Mouse (Mus musculus): Measurements from ENCODE around the gene Pla2g10. TPM values are rescaled to one million over a fixed set of nuclear protein-coding genes. Genes with fewer than 3 reads are reported as not detected.
A peak's percentile ranks its signal among the peaks of the same experiment; 100 is the strongest.

The Pla2g10 gene
- polyA plus RNA-seq, 1 experiment from 2014 or later = 0.26 TPM

DNA sequence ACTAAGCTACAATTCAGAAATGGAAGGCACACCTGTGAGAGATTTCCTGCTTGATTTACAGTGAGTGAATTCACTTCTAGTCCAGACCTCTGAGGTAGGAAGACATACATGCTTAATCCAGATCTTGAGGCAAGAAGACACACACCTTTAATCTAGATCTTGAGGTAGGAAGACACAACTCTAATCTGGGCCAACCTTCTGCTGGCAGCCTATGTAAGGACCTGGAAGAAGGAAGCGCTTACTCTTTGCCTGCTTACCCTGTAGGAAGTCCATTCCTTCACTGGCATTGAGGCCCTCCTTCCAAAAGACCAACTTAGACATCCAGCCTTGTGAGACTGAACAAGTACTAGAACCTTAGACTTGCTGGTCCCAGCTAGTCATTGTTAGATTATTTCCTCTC lies 61.5 kb downstream of the Pla2g10 start:
- H3K27ac ChIP-seq (ENCODE audit: low read length) = no peak overlapping the region
- H3K4me2 ChIP-seq (ENCODE audit: low read length) = no peak overlapping the region
- 88% methylated on average over 1 of the region's 1 CpGs for WGBS
- H3K27me3 ChIP-seq (ENCODE audit: control insufficient read depth, insufficient read depth, low read depth, low read length) = no peaks in the 10 kb centered on the region
- no peak overlapping the region for H3K9ac ChIP-seq (ENCODE audit: low read depth, low read length)
- no peaks in the 10 kb centered on the region for H3K36me3 ChIP-seq (ENCODE audit: control insufficient read depth, insufficient read depth, low read length)
- no peaks in the 10 kb centered on the region for H3K9me3 ChIP-seq (replicated peaks; ENCODE audit: control insufficient read depth, low read length, poor library complexity, severe bottlenecking)
- no peak overlapping the region for H3K4me3 ChIP-seq (ENCODE audit: low read depth, low read length)
- no peak for ATAC-seq
- peaks cover 20% of the 10 kb centered on the region for H3K4me1 ChIP-seq (ENCODE audit: control insufficient read depth, insufficient read depth, low read length)

GRCm38 (mm10) chr16:13668402-13669108 lies 62.2 kb downstream of the Pla2g10 start:
- Histone ChIP-seq H3K4me2 (ENCODE audit: low read length) (peak overlapping the region; percentile 67), H3K27me3 (ENCODE audit: control insufficient read depth, insufficient read depth, low read depth, low read length) (no peaks in the 10 kb centered on the region), H3K36me3 (ENCODE audit: control insufficient read depth, insufficient read depth, low read length) (no peaks in the 10 kb centered on the region), H3K4me1 (ENCODE audit: control insufficient read depth, insufficient read depth, low read length) (peaks cover 20% of the 10 kb centered on the region), H3K4me3 (ENCODE audit: low read depth, low read length) (peak overlapping the region; percentile 64), H3K9me3 (replicated peaks; ENCODE audit: control insufficient read depth, low read length, poor library complexity, severe bottlenecking) (no peaks in the 10 kb centered on the region), H3K9ac (ENCODE audit: low read depth, low read length) (peak overlapping the region; percentile 82), H3K27ac (ENCODE audit: low read length) (peak overlapping the region; percentile 81)
- ATAC-seq = no peak
- 81% methylated on average over 10 of the region's 10 CpGs for WGBS

DNA sequence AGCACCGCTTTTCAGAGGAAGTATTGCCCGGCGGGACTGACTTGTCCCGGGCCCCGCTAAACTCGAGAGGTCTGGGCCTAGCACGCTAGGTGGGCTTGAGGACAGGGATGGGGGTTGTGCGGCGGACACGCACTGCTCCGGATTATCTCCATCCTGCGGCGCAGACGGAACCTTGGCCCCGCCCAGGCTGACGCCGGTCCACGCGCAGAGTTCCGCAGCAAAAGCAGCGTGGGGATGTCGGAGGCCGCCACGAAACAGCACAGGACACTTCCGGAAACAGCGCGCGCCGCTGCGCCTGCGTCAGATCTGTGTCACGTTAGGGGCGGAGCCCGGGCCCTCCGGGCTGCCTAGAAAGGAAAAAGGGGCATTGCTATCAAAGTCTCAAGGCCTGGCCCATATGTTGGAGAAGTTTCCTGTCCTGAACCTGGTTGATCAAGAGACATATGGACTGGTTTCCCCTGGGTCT lies 62.9 kb downstream of the Pla2g10 start, which contains the start of gene Parn:
Gene Parn, minus strand, starts transcription at position 293 of the 466 bp plus-strand sequence.
- Histone ChIP-seq H3K9me3 (replicated peaks; ENCODE audit: control insufficient read depth, low read length, poor library complexity, severe bottlenecking) (no peaks in the 10 kb centered on the region), H3K9ac (ENCODE audit: low read depth, low read length) (peak within 1 kb of the TSS; percentile 82), H3K4me3 (ENCODE audit: low read depth, low read length) (peak within 1 kb of the TSS; percentile 64), H3K27ac (ENCODE audit: low read length) (peak within 1 kb of the TSS; percentile 81), H3K36me3 (ENCODE audit: control insufficient read depth, insufficient read depth, low read length) (no peaks in the 10 kb centered on the region), H3K4me1 (ENCODE audit: control insufficient read depth, insufficient read depth, low read length) (peaks cover 14% of the 10 kb centered on the region), H3K4me2 (ENCODE audit: low read length) (peak within 1 kb of the TSS; percentile 67), H3K27me3 (ENCODE audit: control insufficient read depth, insufficient read depth, low read depth, low read length) (no peaks in the 10 kb centered on the region)
- under 1% methylated on average over 35 of the region's 35 CpGs for WGBS
- peak; percentile 93 for ATAC-seq

Other genes starting within 250 kb of the Pla2g10 start
- gene Parn, start 62.8 kb downstream of the Pla2g10 start, polyA plus RNA-seq (2015; fragmentation: Nextera tagmentation; extraction: Ambion mirVana) = 30.4 and 32.4 TPM in 2 replicates
- 52.7 and 56.4 TPM in 2 replicates for gene Bfar, start 59.1 kb downstream of the Pla2g10 start, polyA plus RNA-seq (2015; fragmentation: Nextera tagmentation; extraction: Ambion mirVana)
- 6.2 and 7.3 TPM in 2 replicates for gene 3110001I22Rik, start 59.1 kb downstream of the Pla2g10 start, polyA plus RNA-seq (2015; fragmentation: Nextera tagmentation; extraction: Ambion mirVana)
- gene Rrn3, start 49.7 kb upstream of the Pla2g10 start, polyA plus RNA-seq (2015; fragmentation: Nextera tagmentation; extraction: Ambion mirVana) = 88.3 and 96.1 TPM in 2 replicates
- 209 and 214 TPM in 2 replicates for gene Ntan1, start 87.9 kb upstream of the Pla2g10 start, polyA plus RNA-seq (2015; fragmentation: Nextera tagmentation; extraction: Ambion mirVana)
- 74.4 and 76.4 TPM in 2 replicates for gene Pdxdc1, start 172.1 kb upstream of the Pla2g10 start, polyA plus RNA-seq (2015; fragmentation: Nextera tagmentation; extraction: Ambion mirVana)
- 32.3 and 41.5 TPM in 2 replicates for gene Mpv17l, start 172.2 kb upstream of the Pla2g10 start, polyA plus RNA-seq (2015; fragmentation: Nextera tagmentation; extraction: Ambion mirVana)

All from midbrain, embryonic 16.5 days (tissue).